Mouse (Mus musculus): ENCODE measurements at regions not wholly inside any gene's neighbourhood (a gene's known extent, or its start where the extent isn't known, plus 50 kb on each side); places are given as distances from the start of the nearest gene placed in this dataset.

DNA sequence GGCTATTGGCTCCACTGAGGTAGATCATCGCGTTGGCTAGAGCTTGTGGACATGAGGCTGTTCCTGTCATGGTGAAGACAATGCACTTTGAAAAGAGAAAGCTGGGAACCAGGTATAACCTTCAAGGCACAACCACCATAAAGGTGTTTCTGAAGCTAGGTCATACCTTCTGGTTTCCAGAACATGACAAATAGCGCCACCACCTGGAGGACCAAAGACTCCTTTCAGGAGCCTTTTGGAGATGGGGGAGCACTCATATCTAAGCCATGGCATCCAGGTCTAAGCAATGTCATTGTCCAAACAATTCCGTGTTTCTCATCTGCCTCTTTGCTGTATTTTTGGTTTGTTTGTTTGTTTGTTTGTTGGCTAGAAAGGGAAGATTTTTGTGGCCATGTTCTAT, 113.7 kb upstream of the Lsm14a start:
- no peak for DNase-seq (ENCODE audit: low spot score in 2 of 2)

DNA sequence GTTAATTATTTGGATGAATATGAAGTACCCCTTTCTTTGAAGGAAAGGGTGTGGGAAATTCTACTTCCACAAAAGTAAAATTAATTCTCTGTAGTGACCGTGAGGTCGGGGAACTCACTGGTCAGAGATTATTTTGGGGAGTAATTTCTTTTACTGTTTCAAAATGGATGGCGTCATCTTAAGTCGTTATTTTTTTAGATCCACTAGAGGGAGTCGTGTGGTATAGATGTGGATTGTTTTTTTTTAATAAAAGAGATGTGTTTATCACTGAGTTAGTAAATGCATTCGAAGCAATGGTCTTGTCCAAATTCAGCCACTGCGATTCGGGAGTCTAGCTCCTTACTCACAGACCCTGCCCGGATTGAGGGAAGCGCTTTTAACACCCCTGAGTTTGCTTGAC, 100.8 kb upstream of the Lsm14a start:
- no peak for DNase-seq (ENCODE audit: low spot score in 2 of 2)

DNA sequence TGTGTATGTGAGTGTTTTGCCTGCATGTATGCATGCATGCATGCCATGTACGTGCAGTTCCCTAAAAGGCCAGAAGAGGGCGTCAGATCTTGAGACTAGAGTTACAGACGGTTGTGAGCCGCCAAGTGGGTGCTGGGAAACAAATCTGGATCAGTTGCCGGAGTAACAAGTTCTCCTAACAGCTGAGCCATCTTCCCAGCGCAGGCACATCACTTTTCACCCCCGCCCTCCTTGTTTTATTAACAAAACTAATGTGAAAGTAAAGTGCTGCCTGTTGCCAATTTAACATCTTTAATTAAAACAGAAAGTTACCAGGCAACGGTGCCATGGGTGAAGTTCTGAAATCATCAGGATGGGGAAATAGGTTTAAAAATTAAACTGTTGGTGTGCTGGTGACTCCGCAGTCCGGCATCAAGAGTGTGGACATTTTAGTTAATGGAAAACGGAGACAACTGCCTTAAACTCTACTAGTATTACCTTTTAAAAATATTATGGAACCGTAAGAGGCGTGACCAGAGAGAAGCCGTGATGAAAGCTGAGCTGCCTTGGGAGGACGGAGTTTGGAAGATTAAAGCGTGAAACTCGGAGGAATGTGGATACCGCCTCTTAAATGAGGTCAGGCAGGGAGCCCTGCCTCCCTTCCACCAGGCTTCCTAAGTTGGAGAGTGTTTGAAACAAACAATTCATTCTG, 91.9 kb upstream of the Lsm14a start:
- no peak for DNase-seq (ENCODE audit: low spot score in 2 of 2)

DNA sequence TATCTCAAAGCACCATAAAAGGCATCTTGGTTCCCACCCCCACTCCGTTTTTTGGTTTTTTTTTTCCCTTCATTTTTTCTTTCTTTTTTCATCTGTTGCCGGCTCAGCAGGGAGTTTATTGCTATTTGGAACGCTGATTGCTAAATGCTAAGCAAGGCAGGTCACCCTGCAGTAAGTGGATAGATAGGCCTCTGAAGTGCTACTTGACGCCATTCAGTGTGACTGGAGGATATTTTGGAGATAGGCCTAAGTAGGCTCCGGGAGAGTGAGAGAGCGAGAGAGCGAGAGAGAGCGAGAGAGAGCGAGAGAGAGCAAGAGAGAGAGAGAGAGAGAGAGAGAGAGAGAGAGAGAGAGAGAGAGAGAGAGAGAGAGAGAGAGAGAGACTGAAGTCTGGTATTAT, 90.3 kb upstream of the Lsm14a start:
- DNase-seq (ENCODE audit: low spot score in 2 of 2): no peak

DNA sequence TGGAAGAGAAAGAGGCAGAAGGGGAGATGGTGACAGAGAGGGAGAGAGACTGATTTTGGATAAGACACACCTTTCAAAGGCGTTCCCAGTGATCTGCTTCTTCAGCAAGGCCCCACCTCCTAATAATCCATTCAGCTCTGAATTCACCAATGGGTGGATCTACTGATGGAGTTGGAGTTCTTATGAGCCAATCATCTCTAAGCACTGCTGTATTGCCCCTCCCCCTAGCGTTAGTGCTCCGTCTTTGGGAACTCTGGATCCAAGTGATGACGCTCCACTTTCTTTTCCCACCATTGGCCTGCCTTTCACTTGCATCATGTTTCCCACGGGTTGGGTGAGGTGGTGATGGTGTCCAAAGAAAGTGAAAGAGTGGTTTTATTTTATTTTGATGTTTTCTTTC, 87.7 kb upstream of the Lsm14a start:
- no peak for DNase-seq (ENCODE audit: low spot score in 2 of 2)

DNA sequence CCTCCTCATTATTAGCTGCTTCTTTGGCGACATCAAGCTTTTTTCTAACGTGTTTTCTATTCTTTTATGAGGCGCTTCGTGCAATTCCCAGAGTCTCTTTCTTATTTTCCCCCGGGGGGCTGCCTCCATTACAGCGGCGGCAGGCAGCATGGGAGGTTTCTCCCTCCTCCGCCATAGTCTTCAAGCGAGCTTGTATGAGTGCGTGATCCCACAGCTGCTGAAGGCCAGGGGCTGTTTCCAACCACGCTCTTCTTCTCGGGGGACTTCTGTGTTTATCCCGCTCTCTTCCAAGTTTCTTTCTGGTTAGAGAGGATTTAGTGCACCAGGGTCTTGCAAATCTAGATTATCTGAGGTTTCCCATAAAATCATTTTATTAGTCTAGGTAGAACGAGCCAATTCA, 77.9 kb upstream of the Lsm14a start:
- DNase-seq (ENCODE audit: low spot score in 2 of 2): no peak

DNA sequence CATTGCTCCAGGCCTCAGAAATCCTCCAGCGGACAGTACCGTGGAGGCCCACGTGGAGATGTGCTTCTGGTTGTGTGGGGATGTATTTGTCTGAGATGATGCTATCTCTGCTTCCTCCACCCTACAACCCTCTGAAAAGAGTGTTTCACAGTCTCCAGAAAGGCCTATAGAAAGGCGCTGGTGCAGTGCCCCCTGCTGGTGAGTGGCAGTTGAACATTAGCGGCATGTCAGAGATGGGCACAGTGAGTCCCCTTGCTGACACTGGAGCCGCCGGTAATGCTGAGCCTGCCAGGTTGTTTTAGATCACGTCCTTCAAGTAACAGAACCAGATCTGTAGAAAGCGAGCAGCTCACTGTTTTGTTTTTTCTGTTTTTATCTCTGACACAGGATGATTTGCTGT, 69.0 kb upstream of the Lsm14a start:
- no peak for DNase-seq (ENCODE audit: low spot score in 2 of 2)

DNA sequence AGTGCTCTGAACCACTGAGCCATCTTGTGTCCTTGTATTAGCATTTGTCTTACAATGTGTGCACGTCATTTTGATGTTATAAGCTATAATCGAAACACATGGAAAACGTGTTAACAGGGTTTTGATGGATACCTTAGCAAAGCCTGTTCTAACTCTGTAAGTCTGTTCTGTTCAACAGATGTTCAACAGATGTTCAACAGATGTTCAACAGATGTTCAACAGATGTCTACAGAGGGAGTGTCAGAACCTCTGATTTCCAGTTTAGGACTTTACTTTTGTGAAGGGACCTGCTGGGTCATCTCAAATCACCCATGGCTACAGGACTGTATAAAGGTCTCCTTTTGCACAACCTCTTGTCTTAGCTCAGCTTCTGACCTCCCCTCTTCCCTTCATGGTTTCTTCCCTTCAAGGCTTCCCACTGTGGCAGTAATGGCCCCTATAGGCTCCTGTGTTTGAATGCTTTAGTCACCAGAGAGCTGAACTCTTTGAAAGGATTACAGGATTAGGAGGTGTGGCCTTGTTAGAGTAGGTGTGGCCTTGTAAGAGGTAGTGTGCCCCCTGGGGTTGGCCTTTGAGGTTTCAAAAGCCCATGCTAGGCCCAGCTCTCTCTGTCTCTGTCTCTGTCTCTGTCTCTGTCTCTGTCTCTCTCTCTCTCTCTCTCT, 66.8 kb upstream of the Lsm14a start:
- no peak for DNase-seq (ENCODE audit: low spot score in 2 of 2)

DNA sequence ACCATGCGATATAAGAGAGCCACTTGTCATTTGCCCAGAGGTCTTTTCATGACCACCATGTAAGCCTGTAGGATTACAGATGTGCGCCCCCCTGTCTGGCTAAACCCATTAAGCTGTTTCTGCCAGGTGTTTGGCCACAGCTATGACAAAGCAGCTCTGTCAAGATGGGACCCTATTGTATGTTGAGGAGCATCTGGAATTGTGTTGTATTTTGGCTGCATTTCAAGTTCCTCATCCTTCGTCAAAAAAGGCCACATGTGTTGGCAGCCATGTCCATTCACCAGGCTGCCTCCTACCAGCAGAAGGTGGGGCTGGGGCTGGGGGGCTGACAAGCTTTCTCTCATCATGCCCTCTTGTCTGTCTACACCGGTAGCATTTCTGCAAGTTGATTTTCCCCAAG, 65.7 kb upstream of the Lsm14a start:
- no peak for DNase-seq (ENCODE audit: low spot score in 2 of 2)

DNA sequence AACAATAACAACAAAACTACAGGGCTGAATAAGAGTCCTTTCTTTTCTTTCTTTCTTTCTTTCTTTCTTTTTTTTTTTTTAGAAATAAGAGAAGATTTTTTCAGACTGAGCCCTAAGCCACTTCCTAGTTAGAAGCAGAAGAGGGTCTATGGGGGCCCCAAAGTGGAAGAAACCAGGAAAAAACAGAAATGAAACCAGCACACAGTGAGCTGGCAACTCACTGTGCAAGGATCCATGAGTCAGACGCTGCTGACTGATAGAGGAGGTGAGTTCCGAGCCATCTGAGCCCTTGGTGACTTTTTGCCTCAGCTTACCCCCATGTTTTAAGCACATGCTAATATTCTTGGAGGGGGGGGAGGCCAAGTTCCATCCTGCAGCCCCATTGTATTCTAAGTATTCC, 55.2 kb upstream of the Lsm14a start:
- DNase-seq (ENCODE audit: low spot score in 2 of 2): no peak

DNA sequence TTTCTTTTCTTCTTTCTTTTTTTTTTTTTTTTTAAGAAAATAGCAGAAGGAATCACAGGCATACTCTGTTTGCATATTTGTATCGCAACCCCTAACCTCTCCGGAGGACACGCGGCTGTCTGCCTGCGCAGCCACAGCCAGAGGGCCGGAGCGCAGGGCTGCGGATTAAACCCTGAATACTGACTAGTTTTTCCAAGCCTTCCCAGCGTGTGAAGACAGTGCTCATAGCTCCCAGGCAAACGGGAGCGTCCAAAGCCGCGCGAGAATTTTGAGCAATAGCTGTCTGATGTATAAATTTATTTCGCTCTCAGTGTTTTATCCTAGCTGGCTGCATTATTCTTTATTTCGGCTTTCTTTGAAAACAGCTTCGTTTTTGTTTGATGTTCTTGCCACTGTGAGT, 51.1 kb upstream of the Lsm14a start:
- no peak for DNase-seq (ENCODE audit: low spot score in 2 of 2)

Data from urinary bladder, postnatal 4 days (tissue).